Mouse (Mus musculus) megakaryocyte, adult 5-6 weeks (primary cell): ENCODE results near the gene Ppara. TPM values are rescaled to one million over a fixed set of nuclear protein-coding genes. Genes with fewer than 3 reads are reported as not detected.

Experiments used
- ATAC-seq: 2 replicates; pipeline ENCODE4 v1.8.0; 2016; ENCODE audit warnings: mild to moderate bottlenecking, inconsistent platforms; ENCODE audit not compliant: poor library complexity, severe bottlenecking
- total RNA-seq, 2 experiments: library from RNA; stranded (forward) in 1 of 2; stranded (reverse) in 1 of 2; fragments of 153-499, 151-499 nt in 1 of 2; fragments of 221-1000, 200-1000 nt in 1 of 2; gene quantifications; 2 replicates each; pipeline versions ENCODE4 v1.2.3 to v1.2.4; 2015 to 2017

Gene Ppara
- total RNA-seq, 2 experiments from 2014 or later = not detected

- no peak for ATAC-seq
These were observed 30.3 kb upstream of the Ppara start for GRCm38 (mm10) chr15:85704341-85705012.

- no peak for ATAC-seq
These were observed 29.7 kb upstream of the Ppara start for GRCm38 (mm10) chr15:85705013-85705528.

GRCm38 (mm10) chr15:85705566-85706332, 29.0 kb upstream of the Ppara start:
- ATAC-seq = no peak

- ATAC-seq = no peak
These were observed 28.3 kb upstream of the Ppara start for GRCm38 (mm10) chr15:85706527-85706926.

GRCm38 (mm10) chr15:85707017-85707416, 27.8 kb upstream of the Ppara start:
- ATAC-seq = no peak

GRCm38 (mm10) chr15:85707458-85708030, 27.2 kb upstream of the Ppara start:
- no peak for ATAC-seq

- ATAC-seq = no peak
These were observed 26.6 kb upstream of the Ppara start for GRCm38 (mm10) chr15:85708217-85708616.

GRCm38 (mm10) chr15:85708843-85709242, 25.9 kb upstream of the Ppara start:
- ATAC-seq = no peak

- peak; percentile 78 for ATAC-seq
These were observed 25.4 kb upstream of the Ppara start for GRCm38 (mm10) chr15:85709268-85709973.

GRCm38 (mm10) chr15:85710179-85710578, 24.6 kb upstream of the Ppara start:
- ATAC-seq = peak; percentile 88

GRCm38 (mm10) chr15:85710641-85711580, 23.9 kb upstream of the Ppara start:
- no peak for ATAC-seq

- no peak for ATAC-seq
These were observed 22.1 kb upstream of the Ppara start for GRCm38 (mm10) chr15:85712565-85713168.

GRCm38 (mm10) chr15:85713417-85713816, 21.4 kb upstream of the Ppara start:
- ATAC-seq = no peak

GRCm38 (mm10) chr15:85715059-85715458, 19.7 kb upstream of the Ppara start:
- ATAC-seq = no peak

- ATAC-seq = peak; percentile 80
These were observed 18.7 kb upstream of the Ppara start for GRCm38 (mm10) chr15:85716045-85716444.

- no peak for ATAC-seq
These were observed 18.2 kb upstream of the Ppara start for GRCm38 (mm10) chr15:85716591-85716990.

GRCm38 (mm10) chr15:85717008-85717407, 17.8 kb upstream of the Ppara start:
- no peak for ATAC-seq

- ATAC-seq = no peak
These were observed 17.0 kb upstream of the Ppara start for GRCm38 (mm10) chr15:85717800-85718199.

GRCm38 (mm10) chr15:85719017-85719416, 15.8 kb upstream of the Ppara start:
- 0 out of 2 replicates have a peak, but pooled peaks have one; percentile 22 for ATAC-seq
